Mouse (Mus musculus): ENCODE results near the gene Adamts12.

The Adamts12 gene

DNA sequence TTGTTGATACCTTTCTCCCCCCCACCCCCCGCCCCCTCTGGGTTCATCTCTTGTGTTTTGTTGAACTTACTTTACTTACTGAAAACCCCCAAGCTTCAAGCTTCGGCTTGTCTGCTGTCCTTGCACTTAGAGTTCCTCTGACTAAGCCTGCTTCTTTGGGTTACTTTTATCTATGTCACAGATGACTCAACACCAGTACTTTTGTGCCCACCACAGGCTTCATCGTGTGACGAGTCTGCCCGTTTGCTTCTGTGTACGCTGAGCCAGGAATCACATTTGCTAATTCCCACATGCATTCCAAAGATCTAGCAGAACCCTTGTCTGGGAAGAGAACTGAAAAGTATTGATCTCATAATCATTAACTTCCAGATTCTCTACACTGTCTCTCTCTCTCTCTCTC lies 94.8 kb downstream of the Adamts12 start:
- in situ Hi-C loops (cut with MboI, MseI), result no loop called here

- in situ Hi-C loops (cut with MboI, MseI), result no loop called here
Observed at GRCm38 (mm10) chr15:11160759-11161158, 96.2 kb downstream of the Adamts12 start.

GRCm38 (mm10) chr15:11165883-11166282 lies 101.3 kb downstream of the Adamts12 start:
- in situ Hi-C loops (cut with MboI, MseI), result no loop called here

- in situ Hi-C loops (cut with MboI, MseI), result no loop called here
Observed at GRCm38 (mm10) chr15:11173884-11174470, 109.4 kb downstream of the Adamts12 start.

GRCm38 (mm10) chr15:11174842-11175241 lies 110.3 kb downstream of the Adamts12 start:
- in situ Hi-C loops (cut with MboI, MseI), result no loop called here

DNA sequence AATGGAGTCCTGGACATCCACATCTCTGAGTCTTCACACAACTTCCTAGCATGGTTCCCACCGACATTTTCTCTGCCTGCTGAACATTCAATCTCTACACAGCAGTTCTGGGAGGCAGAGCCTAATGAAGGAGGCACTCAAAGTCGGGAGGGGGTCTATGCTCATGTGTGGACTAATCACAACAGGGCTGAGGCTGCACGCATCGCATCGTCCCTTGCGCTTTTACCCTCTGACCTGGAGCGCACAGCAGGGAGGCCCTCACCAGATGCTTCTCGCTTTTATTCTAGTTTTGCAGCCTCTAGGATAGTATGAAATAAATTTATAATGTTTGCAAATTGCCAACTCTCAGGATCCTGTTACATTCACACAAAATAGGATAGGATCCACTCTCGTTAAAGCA lies 112.9 kb downstream of the Adamts12 start:
- in situ Hi-C loops (cut with MboI, MseI), result no loop called here

DNA sequence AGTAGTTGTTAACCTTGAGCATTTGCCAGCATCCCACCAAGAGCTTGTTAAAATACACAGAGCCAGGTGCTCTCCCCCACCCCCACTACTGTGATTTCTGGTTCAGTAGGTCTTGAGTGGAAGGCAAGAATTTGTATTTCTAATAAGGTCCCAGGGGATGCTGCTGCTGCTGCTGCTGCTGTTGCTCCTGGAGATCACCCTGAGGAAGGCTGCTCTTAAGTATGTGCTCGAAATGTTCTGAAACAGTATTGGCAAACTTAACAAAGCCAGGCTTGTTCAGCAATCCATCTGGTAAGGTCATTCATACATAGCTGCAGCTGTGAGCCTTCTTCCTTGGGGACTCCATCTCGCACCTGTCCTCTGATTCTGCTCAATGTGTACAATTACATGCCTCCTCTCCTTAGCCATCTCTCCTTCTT lies 115.2 kb downstream of the Adamts12 start:
- in situ Hi-C loops (cut with MboI, MseI), result loop anchor here (10.0 kb wide), 1 partner anchor 1765 kb away; no protein-coding TSS in a partner anchor

DNA sequence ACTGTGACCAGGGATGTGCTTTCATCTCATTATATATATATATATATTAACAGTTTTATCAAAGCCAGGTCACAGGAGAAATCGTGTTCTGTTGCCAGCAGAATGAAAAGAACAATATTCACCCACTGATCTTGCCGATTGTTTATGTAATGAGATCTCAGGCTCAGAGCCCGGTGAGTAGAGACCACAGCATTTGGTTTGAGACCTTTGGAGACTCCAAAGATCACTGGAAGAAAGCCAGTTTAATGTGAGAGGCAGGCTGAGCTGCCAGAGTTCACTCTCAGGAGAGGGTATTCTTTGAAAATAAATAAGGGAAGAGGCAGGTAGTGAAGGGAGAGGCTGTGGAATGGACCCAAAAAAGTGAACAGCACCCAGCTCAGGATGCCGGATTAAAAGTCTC lies 122.1 kb downstream of the Adamts12 start:
- in situ Hi-C loops (cut with MboI, MseI), result loop anchor here (10.0 kb wide), 1 partner anchor 1758 kb away; no protein-coding TSS in a partner anchor

DNA sequence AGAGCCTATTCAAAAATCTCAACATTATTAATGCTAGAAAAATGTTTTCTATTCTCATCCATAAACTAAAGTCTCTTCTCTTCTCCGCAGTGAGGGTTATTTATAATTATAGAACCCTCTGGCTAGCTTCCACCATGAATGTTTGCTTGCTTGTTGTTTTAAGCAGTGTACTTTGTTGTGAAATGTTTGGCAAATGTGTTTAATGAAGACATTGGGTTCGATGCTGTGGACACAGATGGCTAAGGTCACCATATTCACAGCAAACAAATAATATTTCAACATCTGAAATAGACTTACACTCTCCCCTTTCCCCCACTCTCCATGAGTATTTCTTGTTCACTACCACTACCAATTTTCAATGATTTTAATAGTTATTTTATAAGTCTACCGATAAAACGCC lies 125.9 kb downstream of the Adamts12 start:
- in situ Hi-C loops (cut with MboI, MseI), result no loop called here

DNA sequence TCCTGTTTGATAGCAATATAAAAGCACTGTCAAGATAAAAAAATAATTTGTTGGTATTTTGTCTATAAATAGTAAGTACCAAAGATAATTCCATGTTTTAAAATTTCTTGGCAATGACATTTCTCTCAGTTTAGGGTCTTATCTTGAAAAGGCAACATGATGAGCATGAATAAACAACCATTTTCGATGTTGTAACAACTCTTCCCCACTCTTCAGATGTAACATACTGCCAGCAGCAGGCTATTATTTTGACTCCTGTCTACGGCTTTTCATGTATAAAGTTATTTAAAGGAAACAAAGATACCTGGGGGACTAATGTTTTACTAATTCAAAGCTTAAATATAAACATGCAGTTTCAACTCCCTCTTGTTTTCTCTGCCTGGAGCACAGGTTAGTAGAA lies 128.2 kb downstream of the Adamts12 start:
- in situ Hi-C loops (cut with MboI, MseI), result no loop called here

- in situ Hi-C loops (cut with MboI, MseI), result no loop called here
Observed at GRCm38 (mm10) chr15:11197051-11197450, 132.5 kb downstream of the Adamts12 start.

DNA sequence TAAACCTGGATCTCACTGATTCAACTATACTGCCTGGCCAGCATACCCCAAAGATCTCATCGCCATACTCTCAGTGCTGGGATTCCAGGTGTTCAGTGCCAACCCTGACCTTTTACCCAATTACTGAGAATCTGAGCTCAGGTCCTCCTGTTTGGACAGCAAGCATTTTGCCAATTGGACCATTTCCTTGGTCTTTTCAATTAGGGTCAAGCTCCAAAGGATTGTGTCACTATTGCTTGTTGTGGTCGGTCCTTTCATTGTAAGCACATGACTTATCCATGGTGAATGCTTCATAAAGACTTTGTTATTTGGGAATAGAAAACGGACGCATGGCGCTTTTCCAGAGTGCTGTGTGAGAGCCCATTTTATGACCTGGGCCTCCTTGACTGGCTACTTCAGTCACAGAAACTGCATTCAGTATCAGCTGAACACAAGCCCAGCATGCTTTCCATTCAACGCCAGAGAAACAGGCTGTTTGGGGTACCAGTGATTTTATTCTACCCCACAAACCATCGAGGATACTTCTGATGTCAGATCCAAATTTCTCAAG lies 133.7 kb downstream of the Adamts12 start:
- in situ Hi-C loops (cut with MboI, MseI), result no loop called here

DNA sequence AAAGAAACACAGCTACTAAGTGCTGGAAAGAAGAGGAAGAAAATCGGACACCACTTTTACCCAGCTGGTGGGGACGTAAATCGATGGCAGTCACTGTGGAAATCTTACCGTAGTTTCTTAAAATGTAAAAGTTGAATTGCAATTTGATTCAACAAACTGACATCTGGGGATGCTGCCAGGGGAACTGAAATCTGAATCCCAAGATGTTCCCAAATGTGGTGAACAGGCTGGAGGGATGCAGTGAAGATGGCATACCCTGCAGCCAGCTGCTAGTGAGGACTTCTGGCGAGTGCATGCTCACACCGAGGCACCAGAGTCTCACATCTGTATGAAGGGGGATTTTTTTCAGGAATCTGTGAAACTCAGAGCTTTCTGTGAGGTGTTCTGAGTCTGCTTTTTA lies 138.5 kb downstream of the Adamts12 start:
- in situ Hi-C loops (cut with MboI, MseI), result no loop called here

- in situ Hi-C loops (cut with MboI, MseI), result no loop called here
Observed at GRCm38 (mm10) chr15:11204934-11205333, 140.3 kb downstream of the Adamts12 start.

- in situ Hi-C loops (cut with MboI, MseI), result no loop called here
Observed at GRCm38 (mm10) chr15:11210976-11211375, 146.4 kb downstream of the Adamts12 start.

GRCm38 (mm10) chr15:11233906-11234632 lies 169.5 kb downstream of the Adamts12 start:
- in situ Hi-C loops (cut with MboI, MseI), result no loop called here

GRCm38 (mm10) chr15:11240406-11240805 lies 175.8 kb downstream of the Adamts12 start:
- in situ Hi-C loops (cut with MboI, MseI), result no loop called here

DNA sequence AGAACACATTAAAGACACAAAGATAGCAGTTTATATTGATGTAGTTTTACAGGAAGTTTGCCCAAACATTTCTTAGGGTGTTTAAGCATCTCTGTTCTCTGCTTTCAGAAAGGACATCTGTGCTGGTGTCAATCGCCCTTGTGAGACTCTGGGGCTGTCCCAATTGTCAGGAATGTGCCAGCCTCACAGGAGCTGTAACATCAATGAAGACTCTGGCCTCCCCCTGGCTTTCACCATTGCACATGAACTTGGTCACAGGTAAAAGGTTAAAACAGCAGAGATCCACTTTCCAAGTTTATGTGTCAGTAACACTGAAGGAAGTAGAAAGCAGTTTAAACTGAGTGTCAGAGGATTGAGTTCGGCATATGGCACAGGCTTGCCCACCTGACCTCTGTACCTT lies 176.7 kb downstream of the Adamts12 start:
- in situ Hi-C loops (cut with MboI, MseI), result no loop called here

- in situ Hi-C loops (cut with MboI, MseI), result no loop called here
Observed at GRCm38 (mm10) chr15:11246402-11246801, 181.8 kb downstream of the Adamts12 start.

GRCm38 (mm10) chr15:11279273-11280080 lies 214.9 kb downstream of the Adamts12 start:
- in situ Hi-C loops (cut with MboI, MseI), result no loop called here

GRCm38 (mm10) chr15:11280689-11281264 lies 216.2 kb downstream of the Adamts12 start:
- in situ Hi-C loops (cut with MboI, MseI), result no loop called here

- in situ Hi-C loops (cut with MboI, MseI), result no loop called here
Observed at GRCm38 (mm10) chr15:11283171-11283570, 218.6 kb downstream of the Adamts12 start.
